Mouse (Mus musculus) embryonic facial prominence, embryonic 14.5 days (tissue): ENCODE data around the gene Socs1. TPM values are rescaled to one million over a fixed set of nuclear protein-coding genes. Genes with fewer than 3 reads are reported as not detected.

Experiments
- ATAC-seq: fragments of 200-750 bp; cut with Nextera tagmentation; 2 replicates; pipeline ENCODE4 v1.8.0; 2017; ENCODE audit warnings: low read depth, moderate number of reproducible peaks, moderate TSS enrichment
- DNase-seq: peaks from one replicate; pipeline ENCODE4 v3.0.0-alpha.2; 2015; ENCODE audit warnings: low spot score
- H3K27ac ChIP-seq: fragments of 300-500 bp; sonication (generic); replicated peaks from 2 replicates; pipeline ENCODE4 v1.5.1; 2014; ENCODE audit warnings: low read depth, mild to moderate bottlenecking, low read length, moderate library complexity
- H3K27me3 ChIP-seq: fragments of 300-500 bp; sonication (generic); replicated peaks from 2 replicates; pipeline ENCODE4 v1.6.1; 2014; ENCODE audit warnings: low read length; ENCODE audit not compliant: control insufficient read depth, insufficient read depth
- H3K36me3 ChIP-seq: fragments of 300-500 bp; sonication (generic); 2 replicates; pipeline ENCODE4 v1.6.1; 2014; ENCODE audit warnings: low read length, mixed read lengths; ENCODE audit not compliant: control insufficient read depth, insufficient read depth
- H3K4me1 ChIP-seq: fragments of 300-500 bp; sonication (generic); 2 replicates; pipeline ENCODE4 v1.6.1; 2014; ENCODE audit warnings: antibody characterized with exemption, low read length; ENCODE audit not compliant: control insufficient read depth, insufficient read depth
- H3K4me2 ChIP-seq: fragments of 300-500 bp; sonication (generic); 2 replicates; pipeline ENCODE4 v1.6.1; 2014; ENCODE audit warnings: low read depth, mild to moderate bottlenecking, low read length, moderate library complexity, mixed read lengths
- H3K4me3 ChIP-seq: fragments of 300-500 bp; sonication (generic); 2 replicates; pipeline ENCODE4 v1.5.1; 2014; ENCODE audit warnings: low read depth, mild to moderate bottlenecking, low read length
- H3K9ac ChIP-seq: fragments of 300-500 bp; sonication (generic); 2 replicates; pipeline ENCODE4 v1.6.1; 2014; ENCODE audit warnings: low read depth, mild to moderate bottlenecking, low read length, moderate library complexity, mixed read lengths
- H3K9me3 ChIP-seq: fragments of 300-500 bp; sonication (generic); 2 replicates; pipeline ENCODE4 v1.6.1; 2016; ENCODE audit warnings: low read length; ENCODE audit not compliant: control insufficient read depth
- WGBS: fragments of 180-500 bp; shearing (Covaris S2); extraction: QIAGEN DNeasy Blood & Tissue Kit; methylation state at CpG from one replicate; pipeline ENCODE4 v1.1.7; 2014; 5-methylcytosine and 5-hydroxymethylcytosine counted together
- polyA plus RNA-seq: library from polyadenylated mRNA; unstranded; fragments of >200 nt; fragmentation: Nextera tagmentation; extraction: Ambion mirVana; gene quantifications from 2 replicates; pipeline ENCODE4 v1.2.1, GENCODE M21; 2014

Socs1 gene
- polyA plus RNA-seq, result 10.8 and 11.4 TPM in 2 replicates

DNA sequence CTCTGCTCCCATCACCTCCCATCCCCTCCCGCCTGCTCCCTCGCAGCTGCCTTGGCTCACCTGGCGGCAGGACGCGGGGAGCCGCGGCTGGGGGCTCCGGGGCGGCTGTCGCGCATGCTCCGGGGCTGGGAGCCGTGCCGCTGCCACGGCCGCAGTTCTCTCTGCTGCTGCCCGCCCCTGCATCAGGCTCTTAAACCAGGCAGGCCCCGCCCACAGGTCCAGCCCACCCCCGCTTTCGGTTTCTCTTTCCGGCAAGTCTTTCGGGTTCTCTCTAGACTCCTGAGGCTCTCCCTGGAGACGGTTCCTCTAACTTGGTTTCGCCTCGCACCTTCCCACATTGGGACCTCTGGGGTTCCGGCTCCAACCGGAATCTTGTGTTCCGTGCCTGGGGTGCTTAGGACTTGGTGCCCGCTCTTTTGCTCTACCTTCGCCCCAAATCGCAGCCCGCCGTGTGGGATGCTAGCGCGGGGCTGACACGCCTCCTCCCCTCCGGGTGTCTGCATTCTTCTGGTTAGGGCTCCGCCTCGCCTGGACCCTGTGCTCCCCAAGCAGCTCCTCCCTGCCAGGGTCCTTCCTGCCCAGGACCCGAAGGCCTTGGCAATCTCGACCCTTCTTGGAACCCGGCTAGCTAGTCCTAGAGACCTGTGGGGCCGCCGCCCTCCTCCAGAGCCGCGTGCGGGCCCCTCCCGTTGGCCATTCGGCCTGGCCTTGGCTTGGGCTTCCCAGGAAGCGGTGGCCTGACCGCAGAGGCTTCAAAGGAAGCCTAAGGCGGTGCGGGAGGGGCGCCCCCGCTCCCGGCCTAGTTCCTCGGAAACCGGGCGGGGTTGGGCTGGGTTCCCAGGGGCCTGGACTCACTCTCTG is at the start of gene Socs1:
Gene Socs1 (minus strand): TSS at position 166 of the 861 bp plus-strand sequence.
- no peaks in the 10 kb centered on the region for H3K9me3 ChIP-seq
- H3K4me3 ChIP-seq, result peak within 1 kb of the TSS; percentile 80
- ATAC-seq, result peak; percentile 90
- H3K36me3 ChIP-seq, result no peaks in the 10 kb centered on the region
- peak within 1 kb of the TSS; percentile 91 for H3K4me2 ChIP-seq
- peak within 1 kb of the TSS; percentile 83 for H3K9ac ChIP-seq
- peak within 1 kb of the TSS; percentile 98 for H3K27ac ChIP-seq
- H3K4me1 ChIP-seq, result peaks cover 34% of the 10 kb centered on the region
- WGBS, result under 1% methylated on average over 46 of the region's 59 CpGs
- no peaks in the 10 kb centered on the region for H3K27me3 ChIP-seq
- peak; percentile 98 for DNase-seq

DNA sequence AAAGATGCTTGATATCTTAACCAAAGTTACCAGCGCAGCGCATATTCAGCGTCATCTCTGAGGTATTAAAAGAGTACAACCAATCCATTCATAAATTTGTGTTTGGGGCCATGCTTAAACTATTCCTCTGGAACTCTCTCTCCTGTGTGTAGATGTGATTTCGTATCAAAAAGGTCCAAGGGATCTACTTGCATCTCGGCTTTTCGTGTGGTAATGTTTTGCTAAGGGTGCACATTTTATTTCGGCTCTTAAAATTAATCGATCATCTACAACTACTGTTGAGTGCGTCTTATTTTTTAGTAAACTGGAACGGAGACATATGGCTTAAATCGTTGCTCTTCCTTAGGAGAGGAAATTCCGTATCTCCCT is 49.2 kb upstream of the Socs1 start:
- Histone ChIP-seq H3K4me1 (peaks cover 14% of the 10 kb centered on the region), H3K4me3 (peak overlapping the region; percentile 80), H3K27me3 (no peaks in the 10 kb centered on the region), H3K4me2 (peak overlapping the region; percentile 95), H3K36me3 (no peaks in the 10 kb centered on the region), H3K27ac (peak overlapping the region; percentile 88; the same call in 1 of the 2 replicates), H3K9me3 (no peaks in the 10 kb centered on the region), H3K9ac (peak overlapping the region; percentile 82)
- ATAC-seq (no peak), DNase-seq (peak; percentile 42)
- WGBS, result 8% methylated on average over 12 of the region's 12 CpGs

DNA sequence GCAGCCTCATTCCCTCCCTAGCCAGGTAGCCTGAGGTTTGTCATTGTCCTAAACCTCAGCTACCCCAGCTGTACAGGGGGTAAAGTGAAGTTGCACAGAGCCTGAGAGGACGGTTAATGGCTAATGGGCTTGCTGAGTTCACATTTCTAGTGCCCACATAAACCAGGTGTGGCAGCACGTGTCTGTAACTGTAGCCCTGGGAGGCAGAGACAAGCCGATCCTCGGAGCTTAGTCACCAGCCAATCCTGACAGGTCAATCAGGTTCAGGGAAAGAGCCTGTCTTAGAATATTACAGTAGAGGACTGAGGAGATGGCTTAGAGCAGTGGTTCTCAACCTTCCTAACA is 43.1 kb upstream of the Socs1 start:
- H3K4me3 ChIP-seq, result no peak overlapping the region
- ATAC-seq (no peak), DNase-seq (no peak)
- H3K4me2 ChIP-seq, result no peak overlapping the region
- no peaks in the 10 kb centered on the region for H3K27me3 ChIP-seq
- H3K27ac ChIP-seq, result no peak overlapping the region
- H3K4me1 ChIP-seq, result no peaks in the 10 kb centered on the region
- H3K9me3 ChIP-seq, result 0 out of 2 replicates have a peak, but pooled peaks cover 1% of the 10 kb centered on the region
- H3K36me3 ChIP-seq, result no peaks in the 10 kb centered on the region
- no peak overlapping the region for H3K9ac ChIP-seq
- 66% methylated on average over 4 of the region's 4 CpGs for WGBS

DNA sequence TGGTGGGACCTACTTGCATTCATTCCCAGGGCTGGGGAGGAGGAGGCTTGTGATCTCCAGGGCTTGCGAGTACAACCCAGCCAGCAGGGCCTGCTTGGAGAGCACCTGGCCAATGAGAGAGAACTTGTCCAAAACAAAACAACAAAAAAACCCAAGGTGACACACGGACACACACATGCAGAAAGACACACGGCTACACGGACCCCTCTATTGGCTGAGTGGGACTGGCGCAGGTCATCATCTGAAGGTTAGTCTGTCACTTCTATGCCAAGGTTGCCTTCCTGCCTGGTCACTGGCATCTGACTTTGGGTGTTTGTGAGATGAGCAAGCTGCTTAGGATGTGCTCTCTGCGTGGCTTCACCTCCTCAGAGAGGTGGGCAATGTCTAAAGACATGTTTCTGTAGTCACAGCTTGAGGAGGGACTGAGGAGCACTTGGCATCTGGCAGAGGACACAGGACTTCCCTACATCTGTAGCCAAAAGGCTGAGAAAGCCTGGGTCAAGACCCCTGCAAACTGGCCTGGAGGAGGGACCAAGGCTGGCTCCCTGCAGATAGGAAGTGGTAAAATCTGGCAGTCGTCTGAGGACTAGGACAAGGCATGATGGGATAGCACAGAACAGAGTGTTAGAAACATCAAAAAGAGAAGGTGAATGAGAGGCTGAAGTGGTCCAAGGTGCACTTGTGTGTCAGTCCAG is 42.6 kb upstream of the Socs1 start:
- H3K27me3 ChIP-seq, result no peaks in the 10 kb centered on the region
- WGBS, result 78% methylated on average over 7 of the region's 7 CpGs
- H3K36me3 ChIP-seq, result no peaks in the 10 kb centered on the region
- no peak overlapping the region for H3K27ac ChIP-seq
- H3K4me3 ChIP-seq, result no peak overlapping the region
- H3K4me2 ChIP-seq, result no peak overlapping the region
- H3K4me1 ChIP-seq, result no peaks in the 10 kb centered on the region
- no peak for DNase-seq
- ATAC-seq, result no peak
- 0 out of 2 replicates have a peak, but pooled peaks cover 3% of the 10 kb centered on the region for H3K9me3 ChIP-seq
- no peak overlapping the region for H3K9ac ChIP-seq

DNA sequence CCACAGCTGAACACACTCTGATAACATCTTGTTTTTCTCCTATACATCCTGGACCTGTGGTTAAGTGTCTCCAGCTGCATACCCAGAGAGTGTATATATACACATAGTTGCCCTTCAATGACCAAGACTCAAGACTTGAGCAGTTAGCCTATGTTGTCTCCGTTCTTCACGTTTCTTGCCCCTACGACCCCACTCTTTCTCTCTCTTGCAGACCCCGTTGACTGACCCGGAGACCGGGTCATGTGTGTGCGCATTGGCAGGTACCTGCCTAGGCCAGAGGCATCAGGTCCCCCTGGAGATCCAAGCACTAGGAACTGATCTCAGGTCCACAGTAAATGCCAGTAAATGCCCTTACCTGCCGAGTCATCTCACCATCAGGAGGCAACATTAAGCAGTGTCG is 41.9 kb upstream of the Socs1 start:
- no peaks in the 10 kb centered on the region for H3K36me3 ChIP-seq
- no peaks in the 10 kb centered on the region for H3K4me1 ChIP-seq
- WGBS, result 87% methylated on average over 9 of the region's 9 CpGs
- no peaks in the 10 kb centered on the region for H3K27me3 ChIP-seq
- DNase-seq, result no peak
- no peak overlapping the region for H3K4me2 ChIP-seq
- H3K4me3 ChIP-seq, result no peak overlapping the region
- no peak overlapping the region for H3K9ac ChIP-seq
- H3K9me3 ChIP-seq, result 0 out of 2 replicates have a peak, but pooled peaks cover 3% of the 10 kb centered on the region
- ATAC-seq, result no peak
- H3K27ac ChIP-seq, result no peak overlapping the region

DNA sequence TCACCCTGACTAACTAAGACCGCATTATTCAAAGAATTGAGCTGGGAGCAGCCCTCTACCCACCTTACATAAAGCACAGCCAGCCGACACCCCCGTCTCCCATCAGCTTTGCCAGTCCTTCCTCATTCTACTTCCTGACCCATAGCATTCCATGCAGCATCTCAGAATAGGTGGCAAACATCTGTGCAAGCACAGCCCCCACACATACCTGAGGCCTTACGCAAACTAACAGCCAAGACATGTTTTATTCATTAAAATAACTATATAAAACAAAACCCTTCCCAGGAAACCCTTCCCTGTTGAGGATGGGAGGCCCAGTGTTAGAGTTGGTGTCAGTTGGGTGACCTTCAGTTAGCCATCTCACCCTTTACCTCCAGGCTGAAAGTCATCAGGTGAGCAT is 40.5 kb upstream of the Socs1 start:
- 62% methylated on average over 4 of the region's 4 CpGs for WGBS
- Histone ChIP-seq H3K4me2 (no peak overlapping the region), H3K4me3 (no peak overlapping the region), H3K36me3 (no peaks in the 10 kb centered on the region), H3K9ac (no peak overlapping the region), H3K27me3 (no peaks in the 10 kb centered on the region), H3K27ac (no peak overlapping the region), H3K9me3 (0 out of 2 replicates have a peak, but pooled peaks cover 3% of the 10 kb centered on the region), H3K4me1 (no peaks in the 10 kb centered on the region)
- no peak for ATAC-seq
- DNase-seq, result no peak

DNA sequence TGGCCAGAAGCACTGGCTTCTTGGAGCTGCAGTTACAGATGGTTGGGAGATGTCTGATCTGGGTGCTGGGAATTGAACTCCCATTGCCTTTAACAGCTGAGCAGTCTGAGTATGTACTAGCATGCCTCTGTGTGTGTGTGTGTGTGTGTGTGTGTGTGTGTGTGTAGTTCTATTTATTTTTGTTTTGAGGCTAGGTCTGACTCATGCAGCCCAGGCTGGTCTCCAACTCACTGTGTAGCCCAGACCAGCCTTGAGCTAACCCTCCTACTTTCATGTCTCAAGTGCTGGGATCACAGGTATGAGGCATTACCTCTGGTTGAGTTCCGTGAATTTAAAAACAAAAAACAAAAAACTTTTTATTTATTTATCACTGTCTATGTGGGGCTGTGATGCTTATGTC is 39.2 kb upstream of the Socs1 start:
- 0 out of 2 replicates have a peak, but pooled peaks cover 3% of the 10 kb centered on the region for H3K9me3 ChIP-seq
- H3K4me2 ChIP-seq, result no peak overlapping the region
- no peak overlapping the region for H3K4me3 ChIP-seq
- H3K9ac ChIP-seq, result no peak overlapping the region
- ATAC-seq, result no peak
- no peak overlapping the region for H3K27ac ChIP-seq
- no peaks in the 10 kb centered on the region for H3K4me1 ChIP-seq
- no peak for DNase-seq
- H3K27me3 ChIP-seq, result no peaks in the 10 kb centered on the region
- no peaks in the 10 kb centered on the region for H3K36me3 ChIP-seq
- 90% methylated on average over 1 of the region's 1 CpGs for WGBS

DNA sequence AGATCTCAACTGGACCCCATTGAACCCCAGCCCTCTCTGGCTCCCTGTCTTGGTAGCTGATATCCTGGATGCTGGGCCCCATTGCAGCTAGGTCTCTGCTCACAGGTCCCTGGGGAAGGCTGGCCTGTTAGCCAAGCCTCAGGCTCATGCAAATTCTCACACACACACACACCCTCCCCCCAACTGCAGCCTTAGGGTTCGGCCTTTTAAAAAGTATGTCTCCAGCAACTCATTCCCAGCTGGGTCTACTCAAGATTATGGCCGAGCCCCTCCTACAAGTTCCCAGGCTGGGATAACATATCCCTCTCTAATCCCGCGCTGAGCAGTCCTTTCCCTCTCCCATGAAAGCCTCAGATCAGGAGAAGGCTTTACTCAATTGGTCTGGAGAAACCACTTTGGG is 36.1 kb upstream of the Socs1 start:
- Histone ChIP-seq H3K27me3 (no peaks in the 10 kb centered on the region), H3K9me3 (0 out of 2 replicates have a peak, but pooled peaks cover 3% of the 10 kb centered on the region), H3K4me1 (no peaks in the 10 kb centered on the region), H3K36me3 (no peaks in the 10 kb centered on the region), H3K4me3 (no peak overlapping the region), H3K9ac (no peak overlapping the region), H3K4me2 (no peak overlapping the region), H3K27ac (no peak overlapping the region)
- DNase-seq (no peak), ATAC-seq (0 out of 2 replicates have a peak, but pooled peaks have one; percentile 37)
- WGBS, result 46% methylated on average over 4 of the region's 4 CpGs
